Mouse (Mus musculus) CD4-positive, CD25-positive, alpha-beta regulatory T cell, adult 9 weeks (primary cell): ENCODE measurements around the gene Sertad4. TPM values are rescaled to one million over a fixed set of nuclear protein-coding genes. Genes with fewer than 3 reads are reported as not detected.

Experiments used
- polyA plus RNA-seq: library from polyadenylated mRNA; unstranded; fragments of 100-300 nt; shearing (Covaris generic); gene quantifications from one replicate; pipeline ENCODE4 v1.2.1, GENCODE M21; 2017

The Sertad4 gene
- polyA plus RNA-seq: not detected

GRCm38 (mm10) chr1:192855474-192856230, at the start of gene Sertad4:
Gene Sertad4, minus strand, starts transcription at chr1:192855756.

Other genes starting within 250 kb of the Sertad4 start
- gene Hhat, start 84.5 kb downstream of the Sertad4 start, polyA plus RNA-seq: 3.9 TPM
- 0.26 TPM for gene Syt14, start 180.0 kb upstream of the Sertad4 start, polyA plus RNA-seq